Mouse (Mus musculus) midbrain, embryonic 12.5 days (tissue): ENCODE results near the gene Hsd11b1. TPM values are rescaled to one million over a fixed set of nuclear protein-coding genes. Genes with fewer than 3 reads are reported as not detected.

Experiments used
- polyA plus RNA-seq: library from polyadenylated mRNA; unstranded; fragments of >200 nt; fragmentation: Nextera tagmentation; extraction: Ambion mirVana; gene quantifications from 2 replicates; pipeline ENCODE4 v1.2.1, GENCODE M21; 2016

The Hsd11b1 gene
- polyA plus RNA-seq, 1 experiment from 2014 or later = not detected

Other genes starting within 250 kb of the Hsd11b1 start
- 8.8 and 9.1 TPM in 2 replicates for gene Syt14, start 228.3 kb downstream of the Hsd11b1 start, polyA plus RNA-seq
- gene Diexf, start 133.8 kb downstream of the Hsd11b1 start, polyA plus RNA-seq = 8.3 and 8.8 TPM in 2 replicates
- gene Irf6, start 111.0 kb downstream of the Hsd11b1 start, polyA plus RNA-seq = 1.3 and 2.2 TPM in 2 replicates
- 15.1 and 16.6 TPM in 2 replicates for gene A130010J15Rik, start 96.0 kb downstream of the Hsd11b1 start, polyA plus RNA-seq
- 2.1 and 2.2 TPM in 2 replicates for gene Traf3ip3, start 62.4 kb downstream of the Hsd11b1 start, polyA plus RNA-seq
- gene Lamb3, start 56.4 kb downstream of the Hsd11b1 start, polyA plus RNA-seq = 0.27 and 0.56 TPM in 2 replicates
- 10.1 and 11.0 TPM in 2 replicates for gene G0s2, start 9.1 kb upstream of the Hsd11b1 start, polyA plus RNA-seq
- gene Camk1g, start 106.2 kb upstream of the Hsd11b1 start, polyA plus RNA-seq = 28.1 and 28.7 TPM in 2 replicates